19 mouse cellular contexts compared by ENCODE assay signal in the genomic region with DNA sequence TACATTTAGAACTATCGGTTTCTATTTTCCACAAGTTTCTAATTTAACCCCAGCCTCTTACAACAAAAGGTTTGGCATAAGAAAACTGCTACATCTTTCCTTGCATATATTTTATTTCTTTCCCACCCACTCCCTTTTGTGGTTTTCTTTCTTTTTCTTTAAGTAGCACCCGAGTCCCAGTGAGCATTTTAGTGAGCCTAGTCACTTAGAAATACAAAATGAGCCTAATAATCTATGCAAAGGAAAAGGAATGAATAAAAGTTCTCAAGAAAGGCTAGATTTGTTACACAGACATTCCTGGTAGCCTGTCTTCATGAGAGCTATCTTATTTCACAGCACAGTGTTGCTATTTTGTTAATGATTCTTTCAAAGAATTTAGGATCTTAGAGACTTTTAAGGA. TPM values are rescaled to one million over a fixed set of nuclear protein-coding genes. Genes with fewer than 3 reads are reported as not detected.
A peak's percentile ranks its signal among the peaks of the same experiment; 100 is the strongest.
DNase-seq lines count a peak whose midpoint lies in the region; ATAC-seq and TF ChIP-seq lines count a peak whose summit lies in the region.
"Had no signal": no experiment of that assay in that cellular context is flagged by ENCODE, and none has a peak within 500 bp of the region (broad histone marks: within the 10 kb centered on the region; RNA-seq: fewer than 3 reads in every experiment).

No protein-coding gene starts in this region.

- H3K4me1 ChIP-seq in forebrain, embryonic 10.5 days = peaks cover 42% of the 10 kb centered on the region
- H3K4me1 ChIP-seq in hindbrain, embryonic 14.5 days (replicated peaks; ENCODE audit: control insufficient read depth, insufficient read depth, low read length) = peaks cover 23% of the 10 kb centered on the region
- peaks cover 3% of the 10 kb centered on the region; the same call in 1 of the 2 replicates for H3K4me1 ChIP-seq in neural tube, embryonic 14.5 days (ENCODE audit: control insufficient read depth, insufficient read depth, low read length)

- peak overlapping the region; percentile 81 for H3K4me3 ChIP-seq in left cerebral cortex, adult 2 months
- no peak overlapping the region for H3K4me3 ChIP-seq in forebrain, embryonic 10.5 days
- peak overlapping the region; percentile 16 for H3K4me3 ChIP-seq in hindbrain, embryonic 14.5 days (replicated peaks; ENCODE audit: low read length)
- no peak overlapping the region; the same call in 1 of the 2 replicates for H3K4me3 ChIP-seq in neural tube, embryonic 14.5 days (ENCODE audit: low read depth, low read length)
- H3K4me3 ChIP-seq: embryonic facial prominence, embryonic 15.5 days; intestine, embryonic 15.5 days; myocyte had no signal

- intact Hi-C loops in left cerebral cortex, adult 2 months (cut with DNase I) = loop anchor here (10.0 kb wide), 1 partner anchor 939 kb away; no protein-coding TSS in a partner anchor
- intact Hi-C loops in left cerebral cortex, postnatal 36 days (cut with DNase I) = loop anchor here (10.0 kb wide), 1 partner anchor 949 kb away; no protein-coding TSS in a partner anchor

- no peak for ATAC-seq in hindbrain, embryonic 14.5 days (ENCODE audit: low FRiP score)
- ATAC-seq in neural tube, embryonic 14.5 days (ENCODE audit: low read depth) = no peak
- ATAC-seq in megakaryocyte, adult 5-6 weeks (ENCODE audit: poor library complexity, severe bottlenecking) = no peak
- ATAC-seq: activated CD4-positive, CD25-positive, alpha-beta regulatory T cell, adult 4 months; intestine, embryonic 15.5 days; Patski had no signal

- peak overlapping the region; percentile 66; the same call in 1 of the 2 replicates for H3K27ac ChIP-seq in left cerebral cortex, adult 2 months
- peak overlapping the region; percentile 58 for H3K27ac ChIP-seq in forebrain, embryonic 10.5 days
- H3K27ac ChIP-seq in hindbrain, embryonic 14.5 days = peak overlapping the region; percentile 66
- H3K27ac ChIP-seq in neural tube, embryonic 14.5 days (ENCODE audit: low read depth, low read length) = no peak overlapping the region
- H3K27ac ChIP-seq: embryonic facial prominence, embryonic 15.5 days; intestine, embryonic 15.5 days had no signal

- H3K27me3 ChIP-seq in forebrain, embryonic 10.5 days (ENCODE audit: poor library complexity, severe bottlenecking) = peaks cover 32% of the 10 kb centered on the region
- no peaks in the 10 kb centered on the region for H3K27me3 ChIP-seq in hindbrain, embryonic 14.5 days (ENCODE audit: control insufficient read depth, insufficient read depth, low read length)
- no peaks in the 10 kb centered on the region; the same call in 1 of the 2 replicates for H3K27me3 ChIP-seq in neural tube, embryonic 14.5 days (ENCODE audit: control insufficient read depth, insufficient read depth, low read length)

- peak overlapping the region; percentile 94 for H3K4me2 ChIP-seq in hindbrain, embryonic 14.5 days (replicated peaks)
- H3K4me2 ChIP-seq in neural tube, embryonic 14.5 days (ENCODE audit: low read depth, low read length) = peak overlapping the region; percentile 36
- H3K4me2 ChIP-seq: embryonic facial prominence, embryonic 15.5 days; intestine, embryonic 15.5 days; liver, embryonic 11.5 days had no signal

- TF ChIP-seq CTCF in left cerebral cortex, adult 2 months (IDR thresholded peaks at IDR 0.05) = no peak

- no peaks in the 10 kb centered on the region for H3K36me3 ChIP-seq in forebrain, embryonic 10.5 days (replicated peaks)
- H3K36me3 ChIP-seq in hindbrain, embryonic 14.5 days (replicated peaks; ENCODE audit: control insufficient read depth, insufficient read depth) = peaks cover 16% of the 10 kb centered on the region; the same call in 1 of the 2 replicates
- no peaks in the 10 kb centered on the region for H3K36me3 ChIP-seq in neural tube, embryonic 14.5 days (ENCODE audit: control insufficient read depth, insufficient read depth, low read length)
- H3K36me3 ChIP-seq: embryonic facial prominence, embryonic 15.5 days; intestine, embryonic 15.5 days had no signal

- H3K9me3 ChIP-seq in forebrain, embryonic 10.5 days = no peaks in the 10 kb centered on the region
- no peaks in the 10 kb centered on the region for H3K9me3 ChIP-seq in hindbrain, embryonic 14.5 days (ENCODE audit: control insufficient read depth, low read length)
- no peaks in the 10 kb centered on the region for H3K9me3 ChIP-seq in neural tube, embryonic 14.5 days (ENCODE audit: control insufficient read depth, low read length)
- H3K9me3 ChIP-seq: embryonic facial prominence, embryonic 15.5 days; intestine, embryonic 15.5 days had no signal

- 48% methylated on average over 2 of the region's 2 CpGs for WGBS in forebrain, embryonic 10.5 days
- 40% methylated on average over 2 of the region's 2 CpGs for WGBS in hindbrain, embryonic 14.5 days
- 28% methylated on average over 2 of the region's 2 CpGs for WGBS in neural tube, embryonic 14.5 days

- no peak for DNase-seq in left cerebral cortex, adult 2 months (ENCODE audit: extremely low spot score in 1 of 2, low spot score in 2 of 2)
- no peak for DNase-seq in left cerebral cortex, postnatal 36 days (ENCODE audit: low spot score in 2 of 2)
- no peak for DNase-seq in forebrain, embryonic 10.5 days (ENCODE audit: extremely low spot score, low spot score)
- no peak for DNase-seq in hindbrain, embryonic 14.5 days (ENCODE audit: low spot score)
- no peak for DNase-seq in kidney, postnatal 10 days
- DNase-seq: adrenal gland, postnatal 14 days; gastrocnemius, postnatal 10 days; heart, postnatal 14 days; lung, adult 2 months; right cerebral cortex, adult 18-20 months had no signal

- H3K9ac ChIP-seq in hindbrain, embryonic 14.5 days = peak overlapping the region; percentile 1; the same call in 1 of the 2 replicates
- H3K9ac ChIP-seq in neural tube, embryonic 14.5 days (replicated peaks; ENCODE audit: low read depth, low read length) = no peak overlapping the region
- H3K9ac ChIP-seq: embryonic facial prominence, embryonic 15.5 days; intestine, embryonic 15.5 days had no signal

RNA-seq across cellular contexts. Expression of a gene that starts 7.3 kb away (rescaled TPM):
- total RNA-seq in left cerebral cortex, adult 2 months (2021) = 100 to 1,000 TPM; 201 to 203 TPM
- total RNA-seq in left cerebral cortex, postnatal 36 days (2021) = 100 to 1,000 TPM; 208 to 222 TPM
- polyA plus RNA-seq in forebrain, embryonic 10.5 days (2016; fragmentation: Nextera tagmentation; extraction: Ambion mirVana) = 2.1 and 2.2 TPM in 2 replicates
- 23.8 and 26.2 TPM in 2 replicates for polyA plus RNA-seq in hindbrain, embryonic 14.5 days (2014; fragmentation: Nextera tagmentation; extraction: Ambion mirVana)
- polyA plus RNA-seq in neural tube, embryonic 14.5 days (2014; fragmentation: Nextera tagmentation; extraction: Ambion mirVana) = 19.9 and 28.1 TPM in 2 replicates
- total RNA-seq in megakaryocyte, adult 5-6 weeks (2015) = not detected in 2 replicates
- total RNA-seq in megakaryocyte, adult 5-6 weeks (2017) = not detected in 2 replicates
- total RNA-seq: common myeloid progenitor, adult 5-6 weeks had no signal
- polyA plus RNA-seq: myocyte had no signal

Comparison
In these comparisons a context has a peak if more than half of its experiments do, and no peak if none do; other contexts are left out.
1. H3K4me3 ChIP-seq: peak in left cerebral cortex, adult 2 months (single experiment) and hindbrain, embryonic 14.5 days (single experiment); none in forebrain, embryonic 10.5 days (single experiment) and neural tube, embryonic 14.5 days (single experiment).
2. RNA of a gene that starts 7.3 kb away (total RNA-seq): 208 to 222 TPM in left cerebral cortex, postnatal 36 days and 201 to 203 TPM in left cerebral cortex, adult 2 months; not detected in megakaryocyte, adult 5-6 weeks; every median in the first group is over 100 times any median in the second.